Mouse (Mus musculus) lung, adult 2 months (tissue): ENCODE data around the gene Cdk18.

ENCODE experiments used
- CTCF ChIP-seq: fragments of 200-500 bp; IDR thresholded peaks from 2 replicates; pipeline ENCODE4 v1.5.1; 2011; ENCODE audit warnings: mild to moderate bottlenecking, low read length, control low read depth; ENCODE audit not compliant: insufficient read depth
- POLR2A ChIP-seq: fragments of 200-500 bp; IDR thresholded peaks from 2 replicates; pipeline ENCODE4 v1.6.1; 2011; ENCODE audit warnings: low read depth, mild to moderate bottlenecking, control low read depth, low read length, borderline replicate concordance; ENCODE audit errors: extremely low read depth

- TF ChIP-seq CTCF = no peak
- TF ChIP-seq POLR2A = no peak
Observed at GRCm38 (mm10) chr1:132075576-132075975, 63.9 kb downstream of the Cdk18 start.
